Mouse (Mus musculus): ENCODE data around the gene Kcnn1.

The Kcnn1 gene

DNA sequence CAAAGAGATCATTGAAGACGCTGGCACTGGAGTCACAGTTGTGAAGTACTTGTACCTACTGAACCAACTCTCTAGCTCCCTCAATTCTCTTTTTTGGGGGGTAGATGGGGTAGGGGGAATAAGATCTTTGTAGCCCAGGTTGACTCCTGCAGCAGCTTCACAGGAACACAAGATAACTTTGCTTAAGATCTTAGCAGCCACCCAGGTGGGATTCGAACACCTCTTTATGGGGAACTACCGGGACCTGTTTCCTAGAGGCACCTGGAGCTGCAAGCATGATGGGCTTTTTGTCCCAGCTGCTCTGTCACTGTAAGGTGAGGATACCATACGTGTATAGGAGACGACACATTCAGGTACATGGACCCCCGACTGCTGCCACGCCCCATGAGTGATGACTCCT is 3.5 kb upstream of the Kcnn1 start:
- no peak for DNase-seq (ENCODE audit: low spot score)

GRCm38 (mm10) chr8:70866001-70866520 is 3.0 kb upstream of the Kcnn1 start:
- DNase-seq (ENCODE audit: low spot score) = no peak

DNA sequence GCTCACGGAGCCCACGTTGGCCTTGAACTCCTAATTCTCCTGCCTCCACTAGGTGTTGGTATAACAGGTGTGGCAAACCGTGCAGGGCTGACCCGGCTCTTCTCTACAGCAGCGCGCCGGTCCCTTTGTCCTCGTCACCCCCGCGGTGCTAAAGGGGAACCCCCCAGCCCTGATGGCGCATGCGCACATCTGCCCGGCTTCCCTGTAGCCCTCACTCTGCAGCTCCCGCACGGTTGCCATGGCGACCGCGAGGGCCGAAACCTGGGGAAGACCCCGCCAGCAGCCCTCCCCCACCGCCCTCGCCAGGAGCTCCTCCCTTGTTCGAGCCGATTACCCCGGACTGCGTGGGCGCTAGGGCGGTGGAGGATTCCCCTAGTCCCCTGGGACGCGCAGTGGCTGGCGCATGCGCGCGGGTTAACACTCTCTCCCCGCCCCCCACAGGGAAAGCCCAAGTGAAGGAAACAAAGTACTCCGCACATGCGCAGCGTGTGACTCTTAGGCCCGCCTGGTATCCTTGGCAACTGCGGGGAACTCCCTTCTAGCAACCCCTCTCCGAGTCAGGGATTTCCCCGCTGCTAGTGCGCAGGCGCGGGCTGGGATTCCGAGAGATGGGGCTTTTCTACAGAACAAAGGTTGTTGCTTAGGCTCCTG is 2.4 kb upstream of the Kcnn1 start:
- peak; percentile 99 for DNase-seq (ENCODE audit: low spot score)

DNA sequence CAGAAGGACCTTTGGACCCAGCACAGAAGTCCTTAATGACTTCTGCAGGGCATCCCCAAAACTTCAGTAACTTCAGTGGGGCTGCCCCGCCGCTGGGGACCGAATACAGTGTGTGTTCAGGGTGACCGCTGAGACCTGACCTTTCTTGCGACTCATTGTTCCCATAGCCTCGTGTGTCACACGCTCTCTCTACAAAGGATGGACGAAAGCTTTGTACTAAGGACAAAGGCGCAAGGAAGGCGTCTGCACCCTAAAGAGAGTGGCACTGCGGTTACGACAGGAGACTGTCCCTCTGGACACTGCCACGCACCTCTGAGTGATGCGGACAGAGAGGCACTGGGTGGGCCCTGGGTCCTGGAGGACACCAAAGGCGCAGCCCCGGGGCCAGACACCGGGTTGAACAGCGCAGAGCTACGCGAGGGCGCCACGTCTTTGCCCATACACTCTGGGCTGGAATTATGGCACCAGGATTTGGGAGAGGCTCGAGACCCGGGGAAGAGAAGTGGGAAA is 1.7 kb upstream of the Kcnn1 start:
- DNase-seq (ENCODE audit: low spot score) = no peak

GRCm38 (mm10) chr8:70863956-70864711 is 1.1 kb upstream of the Kcnn1 start:
- no peak for DNase-seq (ENCODE audit: low spot score)

GRCm38 (mm10) chr8:70857516-70857915 is 5.5 kb downstream of the Kcnn1 start:
- no peak for DNase-seq (ENCODE audit: low spot score)

- DNase-seq (ENCODE audit: low spot score) = peak; percentile 61
Measured at GRCm38 (mm10) chr8:70856541-70857197, 6.4 kb downstream of the Kcnn1 start.

DNA sequence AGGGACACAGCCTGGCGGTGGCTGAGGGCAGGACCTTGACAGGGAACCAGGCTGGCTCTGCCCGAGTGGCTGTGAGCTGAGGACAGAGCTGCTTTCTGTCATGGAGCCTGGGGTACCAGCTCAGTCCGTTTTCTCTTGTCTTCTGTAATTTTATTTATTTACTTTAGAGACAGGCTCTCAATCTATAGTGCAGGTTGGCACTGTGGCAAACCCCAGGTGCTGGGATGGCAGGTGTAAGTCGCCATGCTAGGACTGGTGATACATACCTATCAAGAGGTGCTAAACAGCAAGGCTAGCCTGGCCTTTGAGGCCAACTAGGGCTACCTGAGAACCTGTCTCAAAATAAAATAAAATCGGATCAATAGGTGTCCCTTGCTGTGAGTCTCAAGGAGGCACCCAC is 7.0 kb downstream of the Kcnn1 start:
- no peak for DNase-seq (ENCODE audit: low spot score)

DNA sequence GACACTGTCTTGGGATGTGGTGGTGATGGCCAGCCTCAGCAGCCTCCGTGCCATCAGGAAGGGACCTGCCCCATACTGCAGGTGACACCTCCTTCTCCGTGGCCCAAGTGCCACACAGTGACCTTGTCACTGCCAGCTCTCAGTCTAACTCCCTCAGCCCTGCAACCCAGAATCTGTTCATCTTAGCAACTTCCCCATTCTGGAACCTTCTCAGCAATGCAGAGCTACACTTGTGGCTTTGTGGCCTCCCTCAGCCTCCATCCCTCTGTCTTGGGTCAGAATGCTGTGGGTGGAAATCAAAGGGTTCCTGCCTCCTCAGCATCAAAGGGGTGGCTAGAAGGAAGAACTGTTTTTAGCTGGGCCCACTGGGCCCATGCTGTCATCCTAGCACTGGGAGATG is 9.2 kb downstream of the Kcnn1 start:
- DNase-seq (ENCODE audit: low spot score) = peak; percentile 36

GRCm38 (mm10) chr8:70852595-70853231 is 10.3 kb downstream of the Kcnn1 start:
- DNase-seq (ENCODE audit: low spot score) = no peak

GRCm38 (mm10) chr8:70851837-70852236 is 11.2 kb downstream of the Kcnn1 start:
- no peak for DNase-seq (ENCODE audit: low spot score)

GRCm38 (mm10) chr8:70850947-70851346 is 12.1 kb downstream of the Kcnn1 start:
- DNase-seq (ENCODE audit: low spot score) = no peak

DNA sequence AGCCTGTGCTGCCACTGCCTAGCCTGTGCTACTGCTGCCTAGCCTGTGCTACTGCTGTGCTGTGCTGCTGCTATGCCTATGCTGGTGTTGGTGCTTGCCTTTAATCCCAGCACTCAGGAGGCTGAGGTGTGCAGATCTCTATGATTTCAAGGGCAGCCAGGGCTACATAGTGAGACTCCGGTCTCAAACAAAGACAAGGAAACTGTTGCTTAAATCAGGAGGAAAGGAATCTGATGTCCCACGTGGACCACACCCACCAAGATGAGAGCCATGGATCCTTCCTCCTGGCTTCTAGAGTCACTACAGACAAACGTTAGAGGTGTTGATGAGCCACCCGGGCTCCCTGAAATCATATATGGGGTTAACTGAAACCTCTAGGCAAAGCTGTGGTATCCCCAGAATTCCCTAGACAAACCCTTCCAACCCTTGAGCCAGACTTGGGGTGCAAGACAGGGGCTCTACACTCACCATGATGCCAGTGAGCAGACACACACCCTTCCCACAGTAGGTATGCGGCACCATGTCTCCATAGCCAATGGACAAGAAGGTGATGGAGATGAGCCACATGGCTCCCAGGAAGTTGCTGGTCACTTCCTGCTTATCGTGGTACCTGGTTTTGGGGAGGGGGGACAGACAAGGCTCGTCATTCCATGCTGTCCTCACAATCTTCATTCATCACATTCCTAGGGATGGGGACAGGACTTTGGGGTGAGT is 12.8 kb downstream of the Kcnn1 start:
- no peak for DNase-seq (ENCODE audit: low spot score)

GRCm38 (mm10) chr8:70849333-70849990 is 13.6 kb downstream of the Kcnn1 start:
- DNase-seq (ENCODE audit: low spot score) = no peak

DNA sequence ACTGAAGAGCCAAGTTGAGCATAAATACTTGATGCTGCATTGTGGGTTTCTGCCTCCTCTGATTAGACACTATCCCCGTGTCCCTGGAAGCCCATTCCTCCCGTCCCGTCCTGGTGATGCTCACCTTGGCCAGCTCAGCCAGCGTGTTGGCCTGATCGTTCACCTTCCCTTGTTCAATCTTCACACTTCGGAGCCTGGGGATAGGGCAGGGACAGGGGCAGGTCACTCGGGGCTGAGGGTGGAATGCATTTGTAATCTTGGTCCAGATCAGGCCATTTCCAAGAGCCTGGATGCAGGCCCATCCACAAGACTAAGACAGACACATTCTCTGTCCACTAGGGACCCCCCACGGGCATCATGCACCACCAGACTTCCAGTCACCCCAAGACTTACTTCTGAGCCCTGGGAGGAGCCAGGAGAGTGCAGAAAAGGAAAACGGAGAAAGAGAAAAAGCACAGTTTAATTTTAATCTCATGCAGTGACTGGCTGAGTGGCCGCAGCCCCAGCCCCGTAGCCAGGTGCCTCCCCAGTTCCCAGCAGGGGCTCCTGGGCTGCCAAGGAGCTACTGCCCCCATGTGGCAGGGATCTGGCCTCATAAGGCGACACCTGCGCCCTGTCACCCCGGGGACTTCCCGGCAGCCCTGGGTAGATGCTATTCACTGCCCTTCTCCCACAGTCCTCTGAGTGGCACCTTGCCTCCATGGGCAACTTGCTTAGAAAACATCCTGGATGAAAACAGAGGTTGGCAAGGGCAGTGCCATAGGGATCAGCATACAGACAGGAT is 16.5 kb downstream of the Kcnn1 start:
- DNase-seq (ENCODE audit: low spot score) = no peak

DNA sequence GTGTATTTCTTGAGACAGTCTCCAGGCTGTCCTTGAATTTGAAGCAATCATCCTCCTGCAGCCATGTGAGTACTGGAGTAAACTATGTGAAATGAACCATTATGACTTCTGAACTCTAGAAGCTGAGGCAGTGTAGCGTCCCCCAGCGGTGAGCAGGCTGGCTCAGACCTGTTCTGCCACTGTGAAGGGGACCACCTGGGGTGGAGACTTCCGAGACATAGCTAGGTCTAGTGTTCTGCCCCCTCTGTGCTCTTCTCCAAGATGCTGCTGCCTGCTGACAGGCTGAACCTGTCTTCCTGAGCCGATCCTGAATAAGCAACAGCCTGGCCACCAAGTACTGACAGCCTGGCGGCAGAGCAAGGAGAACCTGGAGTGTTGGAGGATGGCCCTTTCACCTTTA is 17.9 kb downstream of the Kcnn1 start:
- DNase-seq (ENCODE audit: low spot score) = no peak

GRCm38 (mm10) chr8:70844523-70844922 is 18.5 kb downstream of the Kcnn1 start:
- DNase-seq (ENCODE audit: low spot score) = peak; percentile 89

GRCm38 (mm10) chr8:70843941-70844340 is 19.1 kb downstream of the Kcnn1 start:
- DNase-seq (ENCODE audit: low spot score) = no peak

GRCm38 (mm10) chr8:70843214-70843773 is 19.8 kb downstream of the Kcnn1 start:
- DNase-seq (ENCODE audit: low spot score) = no peak

DNA sequence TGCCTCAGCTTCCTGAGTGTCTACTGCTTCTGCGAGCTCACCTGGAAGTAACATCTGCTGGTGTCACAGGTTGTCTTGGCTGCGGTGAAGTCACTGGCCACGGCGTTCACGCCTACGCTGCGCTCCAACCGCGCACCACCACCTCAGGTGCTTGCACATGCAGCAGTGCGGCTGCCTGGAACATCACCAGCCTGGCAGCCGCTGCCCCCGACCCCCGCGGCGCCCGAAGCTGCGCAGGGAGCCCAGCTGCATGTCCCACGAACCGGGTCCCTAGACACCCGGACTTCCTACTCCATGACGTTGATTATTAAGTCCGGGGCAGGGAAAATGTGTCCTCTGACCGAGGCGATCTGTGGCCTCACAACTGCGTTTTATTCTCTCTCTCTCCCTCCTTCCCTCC is 20.6 kb downstream of the Kcnn1 start:
- DNase-seq (ENCODE audit: low spot score) = no peak
